ENCODE assay signal across 27 mouse cellular contexts in genomic region chr17:64822561-64822960, GRCm38 (mm10). TPM values are rescaled to one million over a fixed set of nuclear protein-coding genes. Genes with fewer than 3 reads are reported as not detected.
DNase-seq lines count a peak whose midpoint lies in the region; TF ChIP-seq lines count a peak whose summit lies in the region.
"Had no signal": no experiment of that assay in that cellular context is flagged by ENCODE, and none has a peak within 500 bp of the region (broad histone marks: within the 10 kb centered on the region; RNA-seq: fewer than 3 reads in every experiment).

No protein-coding gene starts in this region.

- no peak for TF ChIP-seq CTCF in MEL (IDR thresholded peaks at IDR 0.05 in 2 of 3, conservative IDR thresholded peaks at IDR 0.05 in 1 of 3; ENCODE audit: control insufficient read depth in 1 of 3, insufficient read depth in 1 of 3, low read depth in 2 of 3, low read length in 3 of 3, poor library complexity in 1 of 3, severe bottlenecking in 1 of 3)

- DNase-seq in heart, adult 11 months: peak; percentile 55
- DNase-seq in heart, adult 18-20 months: no peak
- DNase-seq in MEL (ENCODE audit: low read depth, low spot score) (peak; percentile 11), NIH3T3 (ENCODE audit: low read depth) (peak; percentile 66)
- DNase-seq in frontal cortex, postnatal 10 days (ENCODE audit: low spot score in 2 of 2): no peak
- DNase-seq: adrenal gland, adult 2 months; adrenal gland, postnatal 10 days; adrenal gland, postnatal 25 days; cerebellum, adult 11-12 months; cerebellum, adult 2 months; cerebellum, adult 9-10 months; cerebellum, postnatal 36 days; embryo, embryonic 11 days had no signal

- no peaks in the 10 kb centered on the region for H3K36me3 ChIP-seq in MEL (ENCODE audit: control insufficient read depth in 1 of 2, insufficient read depth in 2 of 2, low read length in 2 of 2)
- H3K36me3 ChIP-seq: embryonic facial prominence, embryonic 13.5 days; embryonic facial prominence, embryonic 15.5 days; forebrain, embryonic 10.5 days; forebrain, embryonic 12.5 days had no signal

- no peak for TF ChIP-seq EP300 in MEL (IDR thresholded peaks at IDR 0.05; ENCODE audit: low read depth in 1 of 2, low read length in 2 of 2)

- no peaks in the 10 kb centered on the region for H3K79me2 ChIP-seq in MEL (ENCODE audit: control insufficient read depth, insufficient read depth, low read length, poor library complexity)

- peaks cover 0 to 2% of the 10 kb centered on the region in 2 experiments; a peak in 1 of 4 replicates for H3K27me3 ChIP-seq in MEL (ENCODE audit: control insufficient read depth in 1 of 2, insufficient read depth in 2 of 2, low read length in 2 of 2)
- H3K27me3 ChIP-seq: embryonic facial prominence, embryonic 13.5 days; embryonic facial prominence, embryonic 15.5 days; forebrain, embryonic 12.5 days had no signal

- H3K9me3 ChIP-seq in MEL (replicated peaks; ENCODE audit: insufficient read depth, low read length): no peaks in the 10 kb centered on the region
- H3K9me3 ChIP-seq: embryonic facial prominence, embryonic 13.5 days; embryonic facial prominence, embryonic 15.5 days; forebrain, embryonic 10.5 days; forebrain, embryonic 12.5 days had no signal

- H3K4me3 ChIP-seq in MEL (ENCODE audit: control insufficient read depth in 1 of 2, insufficient read depth in 1 of 2, low read depth in 2 of 2, low read length in 2 of 2): no peak overlapping the region
- H3K4me3 ChIP-seq: embryonic facial prominence, embryonic 13.5 days; embryonic facial prominence, embryonic 15.5 days; erythroblast, embryonic 14.5 days; forebrain, embryonic 10.5 days; forebrain, embryonic 12.5 days had no signal

- TF ChIP-seq RAD21 in MEL (IDR thresholded peaks at IDR 0.05; ENCODE audit: low read depth, low read length): no peak

- no peaks in the 10 kb centered on the region for H3K4me1 ChIP-seq in MEL (ENCODE audit: control insufficient read depth in 1 of 2, insufficient read depth in 2 of 2, low read length in 2 of 2)
- H3K4me1 ChIP-seq: embryonic facial prominence, embryonic 13.5 days; embryonic facial prominence, embryonic 15.5 days; forebrain, embryonic 10.5 days; forebrain, embryonic 12.5 days had no signal

- no peak overlapping the region for H3K9ac ChIP-seq in MEL (ENCODE audit: control insufficient read depth, low read depth, low read length, poor library complexity, severe bottlenecking)
- H3K9ac ChIP-seq: embryonic facial prominence, embryonic 13.5 days; embryonic facial prominence, embryonic 15.5 days; forebrain, embryonic 12.5 days had no signal

- no peak overlapping the region for H3K27ac ChIP-seq in MEL (ENCODE audit: control insufficient read depth, low read depth, low read length)
- H3K27ac ChIP-seq: embryonic facial prominence, embryonic 13.5 days; embryonic facial prominence, embryonic 15.5 days; forebrain, embryonic 10.5 days; forebrain, embryonic 12.5 days had no signal

- no peak for TF ChIP-seq POLR2A in MEL (IDR thresholded peaks at IDR 0.05; ENCODE audit: control insufficient read depth in 1 of 2, insufficient read depth in 1 of 2, low read depth in 1 of 2, low read length in 2 of 2, poor library complexity in 1 of 2)

TF ChIP-seq in MEL, 35 proteins besides CTCF, POLR2A, EP300 and RAD21:
- TF ChIP-seq SIN3A (IDR thresholded peaks at IDR 0.05; ENCODE audit: low read length) (no peak), USF2 (IDR thresholded peaks at IDR 0.05; ENCODE audit: borderline replicate concordance in 1 of 2, insufficient read depth in 1 of 2, low read depth in 1 of 2, low read length in 2 of 2) (no peak), NELFE (IDR thresholded peaks at IDR 0.05; ENCODE audit: low read depth, low read length) (no peak), GATA1 (IDR thresholded peaks at IDR 0.05; ENCODE audit: low read depth, low read length) (no peak), CHD1 (IDR thresholded peaks at IDR 0.05; ENCODE audit: low read depth, low read length) (no peak), UBTF (IDR thresholded peaks at IDR 0.05; ENCODE audit: borderline replicate concordance, insufficient read depth, low read depth, low read length) (no peak), ETS1 (IDR thresholded peaks at IDR 0.05; ENCODE audit: low read depth, low read length) (no peak), USF1 (IDR thresholded peaks at IDR 0.05; ENCODE audit: low read depth, low read length) (no peak), E2F4 (IDR thresholded peaks at IDR 0.05; ENCODE audit: borderline replicate concordance, low read depth, low read length) (no peak), MYC (IDR thresholded peaks at IDR 0.05; ENCODE audit: low read depth, low read length) (no peak), MAX (IDR thresholded peaks at IDR 0.05; ENCODE audit: low read length) (no peak), ZNF384 (IDR thresholded peaks at IDR 0.05; ENCODE audit: low read depth, low read length) (no peak), SMC3 (IDR thresholded peaks at IDR 0.05; ENCODE audit: low read depth, low read length) (no peak), KAT2A (conservative IDR thresholded peaks at IDR 0.05; ENCODE audit: low read depth, low read length) (no peak), ELF1 (IDR thresholded peaks at IDR 0.05; ENCODE audit: low read depth, low read length) (no peak), MAZ (IDR thresholded peaks at IDR 0.05; ENCODE audit: low read depth, low read length) (no peak), TAL1 (IDR thresholded peaks at IDR 0.05; ENCODE audit: low read length) (no peak)

RNA-seq across cellular contexts. Expression of gene 4930583I09Rik, which starts 13.3 kb away (rescaled TPM):
- total RNA-seq in heart, adult 18-20 months (2021): not detected
- total RNA-seq in MEL (2012; rRNA removed): not detected in 2 replicates
- not detected for polyA plus RNA-seq in MEL (2012; ENCODE audit: insufficient read depth in 1 of 2, insufficient read length in 2 of 2, low read depth in 1 of 2, low replicate concordance in 2 of 2, missing spikeins in 1 of 2)
- total RNA-seq: adrenal gland, adult 2 months; adrenal gland, postnatal 10 days; adrenal gland, postnatal 25 days; adrenal gland, postnatal 4 days; common myeloid progenitor, adult 5-6 weeks; ES-E14 had no signal
- polyA plus RNA-seq: adrenal gland, adult 2 months; brain, embryonic 14.5 days; C2C12; cerebellum, adult 2 months; embryonic facial prominence, embryonic 11.5 days; embryonic facial prominence, embryonic 13.5 days; embryonic facial prominence, embryonic 15.5 days; erythroblast, embryonic 14.5 days; forebrain, embryonic 10.5 days; forebrain, embryonic 12.5 days; forebrain, embryonic 14.5 days; forebrain, embryonic 16.5 days; frontal cortex, adult 2 months had no signal

Comparison
In these comparisons a context has a peak if more than half of its experiments do, and no peak if none do; other contexts are left out.
1. DNase-seq: peak in heart, adult 11 months (single experiment), MEL (single experiment) and NIH3T3 (single experiment); none in heart, adult 18-20 months (0 of 2) and frontal cortex, postnatal 10 days (0 of 2).